Mouse (Mus musculus) forebrain, embryonic 11.5 days (tissue): ENCODE data around the gene Col16a1. TPM values are rescaled to one million over a fixed set of nuclear protein-coding genes. Genes with fewer than 3 reads are reported as not detected.
A peak's percentile ranks its signal among the peaks of the same experiment; 100 is the strongest.

Experiments used
- ATAC-seq: fragments of 200-750 bp; cut with Nextera tagmentation; replicated peaks from 2 replicates; pipeline ENCODE4 v1.8.0; 2017; ENCODE audit warnings: moderate TSS enrichment; ENCODE audit not compliant: low FRiP score
- DNase-seq: peaks from one replicate; pipeline ENCODE4 v3.0.0-alpha.2; 2017; ENCODE audit warnings: low spot score
- H3K27ac ChIP-seq: fragments of 300-500 bp; sonication (generic); 2 replicates; pipeline ENCODE4 v1.5.1; 2014; ENCODE audit warnings: low read depth, low read length
- H3K27me3 ChIP-seq: fragments of 300-500 bp; sonication (generic); 2 replicates; pipeline ENCODE4 v1.6.1; 2014; ENCODE audit warnings: mild to moderate bottlenecking, low read length, mixed read lengths; ENCODE audit not compliant: control insufficient read depth, insufficient read depth
- H3K36me3 ChIP-seq: fragments of 300-500 bp; sonication (generic); 2 replicates; pipeline ENCODE4 v1.6.1; 2014; ENCODE audit warnings: mild to moderate bottlenecking, low read length, moderate library complexity, mixed read lengths; ENCODE audit not compliant: control insufficient read depth, insufficient read depth
- H3K4me1 ChIP-seq: fragments of 300-500 bp; sonication (generic); replicated peaks from 2 replicates; pipeline ENCODE4 v1.6.1; 2014; ENCODE audit warnings: low read length, mixed read lengths; ENCODE audit not compliant: control insufficient read depth, insufficient read depth
- H3K4me2 ChIP-seq: fragments of 300-500 bp; sonication (generic); 2 replicates; pipeline ENCODE4 v1.6.1; 2014; ENCODE audit warnings: low read depth, mild to moderate bottlenecking, low read length, moderate library complexity, mixed read lengths; ENCODE audit not compliant: severe bottlenecking
- H3K4me3 ChIP-seq: fragments of 300-500 bp; sonication (generic); 2 replicates; pipeline ENCODE4 v1.5.1; 2014; ENCODE audit warnings: low read depth, low read length
- H3K9ac ChIP-seq: fragments of 300-500 bp; sonication (generic); 2 replicates; pipeline ENCODE4 v1.6.1; 2014; ENCODE audit warnings: low read length
- H3K9me3 ChIP-seq: fragments of 300-500 bp; sonication (generic); 2 replicates; pipeline ENCODE4 v1.6.1; 2016; ENCODE audit warnings: low read length, mixed read lengths; ENCODE audit not compliant: control insufficient read depth
- WGBS: fragments of 180-500 bp; shearing (Covaris S2); extraction: QIAGEN DNeasy Blood & Tissue Kit; methylation state at CpG from one replicate; pipeline ENCODE4 v1.1.7; 2014; 5-methylcytosine and 5-hydroxymethylcytosine counted together
- polyA plus RNA-seq: library from polyadenylated mRNA; unstranded; fragments of >200 nt; fragmentation: Nextera tagmentation; extraction: Ambion mirVana; gene quantifications from 2 replicates; pipeline ENCODE4 v1.2.1, GENCODE M21; 2014

Gene Col16a1
- polyA plus RNA-seq, result 5.9 and 6.3 TPM in 2 replicates

DNA sequence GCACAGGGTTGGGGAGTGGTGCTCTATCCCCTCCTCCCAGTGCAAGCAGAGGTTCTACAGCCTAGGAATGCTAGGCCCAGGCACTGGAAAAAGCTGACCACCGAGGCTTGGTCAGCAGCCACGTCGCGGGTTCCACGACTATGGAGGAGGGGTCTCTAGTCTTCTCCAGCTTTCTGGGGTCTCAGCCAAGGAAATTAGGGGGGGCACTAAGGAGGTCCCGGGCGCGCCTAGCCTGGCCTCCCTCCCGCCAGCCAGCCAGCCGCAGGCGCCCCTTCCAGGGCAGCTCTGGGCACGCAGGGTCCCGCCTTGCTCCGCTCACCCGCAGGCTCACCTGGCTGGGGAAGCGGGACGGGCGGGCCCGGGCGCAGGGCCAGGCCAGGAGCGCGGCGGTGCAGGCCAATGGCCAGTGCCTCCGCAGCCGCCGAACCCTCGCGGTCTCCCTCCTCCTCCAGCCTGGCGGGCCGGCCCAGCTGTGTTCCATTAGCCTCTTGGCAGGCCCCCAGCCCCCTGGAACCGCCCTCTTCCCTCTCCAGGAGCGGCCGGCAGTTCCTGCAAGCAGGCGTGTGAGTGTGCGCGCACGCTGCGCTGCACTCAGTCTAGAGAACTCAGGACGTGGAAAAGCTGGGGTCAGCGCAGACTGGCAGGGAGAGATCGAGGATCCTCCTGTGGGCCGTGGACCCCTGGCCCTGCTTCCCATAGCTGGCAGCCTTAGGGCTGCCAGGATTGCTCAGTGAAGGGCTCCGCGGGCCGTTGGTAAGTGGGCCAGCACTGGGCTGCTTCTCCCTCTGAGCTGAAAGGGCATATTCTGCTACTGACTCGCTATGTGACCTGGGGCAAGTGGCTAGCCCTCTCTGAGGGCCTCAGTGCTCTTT lies at the start of gene Col16a1:
TSS of gene Col16a1 (plus strand) at position 510 of the 872 bp plus-strand sequence.
- no peaks in the 10 kb centered on the region for H3K36me3 ChIP-seq
- peaks cover 9% of the 10 kb centered on the region; the same call in 1 of the 2 replicates for H3K4me1 ChIP-seq
- peak within 1 kb of the TSS; percentile 73 for H3K4me2 ChIP-seq
- peak; percentile 85 for DNase-seq
- peaks cover 10% of the 10 kb centered on the region; the same call in 1 of the 2 replicates for H3K27me3 ChIP-seq
- H3K9me3 ChIP-seq, result no peaks in the 10 kb centered on the region; the same call in 1 of the 2 replicates
- WGBS, result 2% methylated on average over 40 of the region's 46 CpGs
- peak; percentile 60; the same call in 1 of the 2 replicates for ATAC-seq
- peak within 1 kb of the TSS; percentile 42 for H3K9ac ChIP-seq
- H3K4me3 ChIP-seq, result peak within 1 kb of the TSS; percentile 29
- H3K27ac ChIP-seq, result no peak within 1 kb of the TSS

DNA sequence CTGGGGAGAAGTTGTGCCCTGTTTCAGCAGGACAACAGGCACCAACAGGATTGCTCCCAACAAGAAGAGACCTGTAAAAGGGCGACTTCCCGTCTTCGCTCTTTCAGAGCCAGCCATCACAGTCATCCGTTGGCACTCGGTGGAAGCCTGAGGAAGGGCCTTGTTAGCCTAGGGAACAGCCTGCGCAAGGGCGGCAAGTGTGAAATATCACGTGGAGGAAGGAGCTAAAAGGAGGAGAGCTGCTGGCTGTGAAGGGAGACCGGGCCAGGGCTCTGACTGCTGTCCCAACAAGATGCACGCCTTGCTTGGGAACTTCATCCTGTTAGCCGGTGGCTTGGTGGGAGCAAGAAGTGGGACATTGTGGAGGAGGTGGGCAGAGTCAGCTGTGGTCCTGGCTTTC lies 49.5 kb upstream of the Col16a1 start:
- ATAC-seq, result no peak
- H3K4me1 ChIP-seq, result no peaks in the 10 kb centered on the region
- DNase-seq, result no peak
- WGBS, result 76% methylated on average over 11 of the region's 11 CpGs
- no peak overlapping the region for H3K9ac ChIP-seq
- no peaks in the 10 kb centered on the region for H3K27me3 ChIP-seq
- H3K4me3 ChIP-seq, result no peak overlapping the region
- no peak overlapping the region for H3K27ac ChIP-seq
- no peaks in the 10 kb centered on the region for H3K9me3 ChIP-seq
- H3K36me3 ChIP-seq, result no peaks in the 10 kb centered on the region
- no peak overlapping the region for H3K4me2 ChIP-seq

GRCm38 (mm10) chr4:130001710-130002109 lies 45.9 kb upstream of the Col16a1 start:
- Histone ChIP-seq H3K4me1 (peaks cover 5% of the 10 kb centered on the region; the same call in 1 of the 2 replicates), H3K9me3 (no peaks in the 10 kb centered on the region), H3K4me3 (no peak overlapping the region), H3K27ac (no peak overlapping the region), H3K36me3 (no peaks in the 10 kb centered on the region), H3K27me3 (no peaks in the 10 kb centered on the region), H3K9ac (no peak overlapping the region), H3K4me2 (no peak overlapping the region)
- 62% methylated on average over 5 of the region's 5 CpGs for WGBS
- no peak for ATAC-seq
- no peak for DNase-seq

- ATAC-seq (no peak), DNase-seq (no peak)
- Histone ChIP-seq H3K4me3 (no peak overlapping the region), H3K36me3 (no peaks in the 10 kb centered on the region), H3K27ac (no peak overlapping the region), H3K27me3 (no peaks in the 10 kb centered on the region), H3K4me2 (no peak overlapping the region), H3K9me3 (no peaks in the 10 kb centered on the region), H3K4me1 (peaks cover 5% of the 10 kb centered on the region; the same call in 1 of the 2 replicates), H3K9ac (no peak overlapping the region)
- WGBS, result 84% methylated on average over 10 of the region's 10 CpGs
Observed at GRCm38 (mm10) chr4:130002157-130002556, 45.5 kb upstream of the Col16a1 start.

DNA sequence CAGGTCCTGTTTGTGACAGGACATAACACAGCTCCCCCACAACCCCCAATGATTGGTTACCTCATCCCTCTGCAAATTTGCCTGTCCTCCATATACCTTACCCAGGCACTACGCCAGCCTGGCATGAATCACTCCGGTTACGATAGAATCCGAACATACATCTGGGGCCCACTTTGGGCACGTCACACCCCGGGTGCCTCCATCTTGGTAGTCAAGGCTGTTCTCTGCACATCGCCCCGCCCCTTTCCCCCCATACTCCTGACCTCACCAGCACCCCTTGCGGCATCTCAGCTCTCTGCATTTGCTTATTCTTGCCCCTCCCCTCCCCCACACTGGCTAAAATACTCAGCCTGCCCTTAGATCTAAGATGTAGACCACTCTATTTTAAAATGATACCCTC lies 42.0 kb upstream of the Col16a1 start:
- ATAC-seq, result no peak
- Histone ChIP-seq H3K4me1 (peaks cover 5% of the 10 kb centered on the region; the same call in 1 of the 2 replicates), H3K27me3 (peaks cover 5% of the 10 kb centered on the region; the same call in 1 of the 2 replicates), H3K27ac (no peak overlapping the region), H3K4me3 (no peak overlapping the region), H3K9ac (no peak overlapping the region), H3K9me3 (no peaks in the 10 kb centered on the region), H3K36me3 (no peaks in the 10 kb centered on the region), H3K4me2 (no peak overlapping the region)
- 58% methylated on average over 9 of the region's 9 CpGs for WGBS
- no peak for DNase-seq

DNA sequence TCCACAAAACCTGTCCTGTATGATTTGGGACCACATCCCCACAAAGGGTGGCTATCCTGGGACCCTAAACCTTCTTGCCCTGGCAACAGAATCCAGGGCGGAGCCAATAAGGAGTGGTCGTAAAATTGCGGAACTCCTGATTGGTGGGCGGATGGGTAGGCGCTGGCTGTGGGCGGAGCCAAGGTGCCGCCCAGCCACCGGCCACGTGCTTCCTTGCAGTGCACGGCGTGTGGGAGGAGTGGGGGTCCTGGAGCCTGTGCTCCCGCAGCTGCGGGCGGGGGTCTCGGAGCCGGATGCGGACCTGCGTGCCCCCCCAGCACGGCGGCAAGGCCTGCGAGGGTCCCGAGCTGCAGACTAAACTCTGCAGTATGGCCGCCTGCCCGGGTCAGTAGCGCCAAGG lies 41.1 kb upstream of the Col16a1 start:
- 19% methylated on average over 25 of the region's 25 CpGs for WGBS
- DNase-seq, result no peak
- Histone ChIP-seq H3K27ac (no peak overlapping the region), H3K36me3 (no peaks in the 10 kb centered on the region), H3K9ac (peak overlapping the region; percentile 47), H3K4me1 (peaks cover 5% of the 10 kb centered on the region; the same call in 1 of the 2 replicates), H3K27me3 (peaks cover 5% of the 10 kb centered on the region; the same call in 1 of the 2 replicates), H3K4me3 (peak overlapping the region; percentile 16; the same call in 1 of the 2 replicates), H3K4me2 (peak overlapping the region; percentile 52), H3K9me3 (no peaks in the 10 kb centered on the region)
- ATAC-seq, result 0 out of 2 replicates have a peak, but pooled peaks have one; percentile 45

GRCm38 (mm10) chr4:130009043-130009442 lies 38.6 kb upstream of the Col16a1 start:
- Histone ChIP-seq H3K9me3 (no peaks in the 10 kb centered on the region), H3K27ac (no peak overlapping the region), H3K4me3 (no peak overlapping the region), H3K36me3 (no peaks in the 10 kb centered on the region), H3K4me2 (no peak overlapping the region), H3K9ac (no peak overlapping the region), H3K4me1 (peaks cover 5% of the 10 kb centered on the region; the same call in 1 of the 2 replicates), H3K27me3 (peaks cover 5% of the 10 kb centered on the region; the same call in 1 of the 2 replicates)
- ATAC-seq, result no peak
- 86% methylated on average over 14 of the region's 14 CpGs for WGBS
- peak; percentile 49 for DNase-seq

- H3K36me3 ChIP-seq, result no peaks in the 10 kb centered on the region
- H3K27me3 ChIP-seq, result peaks cover 5% of the 10 kb centered on the region; the same call in 1 of the 2 replicates
- H3K9me3 ChIP-seq, result no peaks in the 10 kb centered on the region
- H3K4me3 ChIP-seq, result no peak overlapping the region
- no peak for DNase-seq
- H3K9ac ChIP-seq, result no peak overlapping the region
- H3K4me2 ChIP-seq, result no peak overlapping the region
- no peak for ATAC-seq
- 91% methylated on average over 4 of the region's 4 CpGs for WGBS
- no peak overlapping the region for H3K27ac ChIP-seq
- peaks cover 5% of the 10 kb centered on the region; the same call in 1 of the 2 replicates for H3K4me1 ChIP-seq
Observed at GRCm38 (mm10) chr4:130010723-130011122, 36.9 kb upstream of the Col16a1 start.
